Mouse (Mus musculus) T-cell, adult 2 months (primary cell): ENCODE results near the gene Pmvk.
"Not testable (repeated sequence)": the region's sequence is repeated elsewhere in the genome, so short reads cannot be mapped to it uniquely, and the experiment has no call there.

Source experiments
- DNase-seq: peaks from one replicate; pipeline ENCODE4 v3.0.0; 2022; ENCODE audit warnings: low spot score

Gene Pmvk

DNA sequence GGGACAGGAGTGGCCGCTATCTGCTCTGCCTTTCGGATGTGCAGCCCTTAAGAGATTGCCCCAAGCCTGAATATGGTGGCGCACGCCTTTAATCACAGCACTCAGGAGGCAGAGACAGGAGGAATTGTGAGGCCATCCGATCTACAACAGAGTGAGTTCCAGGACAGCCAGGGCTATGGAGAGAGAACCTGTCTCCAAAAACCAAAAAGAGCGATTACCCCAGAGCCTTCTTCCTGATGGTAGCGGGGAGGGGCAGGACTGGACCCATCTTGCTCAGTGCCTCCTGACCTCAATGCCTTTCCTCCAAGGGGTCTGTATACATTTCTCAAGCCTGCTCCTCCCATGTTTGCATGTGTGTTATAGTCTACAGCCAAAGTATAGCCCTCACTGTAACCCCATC is 25.3 kb upstream of the Pmvk start:
- DNase-seq, result not testable (repeated sequence)

DNA sequence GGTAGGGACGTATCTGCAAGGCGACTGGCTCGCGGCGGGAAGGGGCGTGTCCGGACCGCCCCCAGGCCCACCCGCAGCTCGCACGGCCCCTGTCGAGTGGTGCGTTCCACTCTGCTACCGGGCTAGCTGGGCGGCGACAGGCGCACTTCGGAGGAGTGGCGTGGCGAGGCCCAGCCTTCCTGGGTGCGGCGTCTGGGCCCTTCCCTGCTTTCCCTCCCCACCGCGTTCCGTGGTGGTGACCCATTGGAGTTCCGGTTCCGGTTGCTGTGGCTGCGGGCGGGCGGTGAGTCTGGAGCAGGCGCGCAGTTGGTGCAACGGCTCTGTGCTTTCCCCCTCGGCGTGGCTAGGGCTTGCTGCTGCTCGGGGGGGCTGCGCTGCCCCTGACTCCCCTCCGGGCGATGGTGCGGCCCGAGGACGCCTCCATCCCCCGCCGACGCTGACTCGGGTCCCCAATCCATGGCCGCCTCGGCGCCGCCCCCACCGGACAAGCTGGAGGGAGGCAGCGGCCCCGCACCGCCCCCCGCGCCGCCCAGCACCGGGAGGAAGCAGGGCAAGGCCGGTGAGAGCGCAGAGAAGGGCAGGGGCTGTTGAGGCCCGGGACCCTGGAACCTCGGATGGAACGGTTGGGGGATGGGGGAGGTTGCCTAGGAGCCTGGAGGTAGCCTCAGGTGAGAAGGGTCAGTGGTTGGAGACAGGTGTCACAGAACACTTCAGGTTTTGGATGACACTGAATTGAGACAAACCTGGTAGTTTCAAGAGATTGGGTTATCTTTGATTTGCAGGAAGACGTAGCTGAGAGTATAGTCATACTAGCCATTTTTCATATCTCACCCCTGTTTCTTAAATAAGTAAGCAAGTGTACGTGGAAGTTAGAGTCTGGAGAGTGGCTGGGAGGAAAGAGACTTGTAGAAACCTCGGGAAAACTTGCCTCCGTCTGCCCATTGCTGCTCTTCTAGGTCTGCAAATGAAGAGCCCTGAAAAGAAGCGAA is 23.9 kb upstream of the Pmvk start, which contains the start of gene Pygo2:
TSS of gene Pygo2 (plus strand) at position 44 of the 989 bp plus-strand sequence.
- peak; percentile 94 for DNase-seq

GRCm38 (mm10) chr3:89432606-89433005 is 21.7 kb upstream of the Pmvk start:
- DNase-seq, result no peak

DNA sequence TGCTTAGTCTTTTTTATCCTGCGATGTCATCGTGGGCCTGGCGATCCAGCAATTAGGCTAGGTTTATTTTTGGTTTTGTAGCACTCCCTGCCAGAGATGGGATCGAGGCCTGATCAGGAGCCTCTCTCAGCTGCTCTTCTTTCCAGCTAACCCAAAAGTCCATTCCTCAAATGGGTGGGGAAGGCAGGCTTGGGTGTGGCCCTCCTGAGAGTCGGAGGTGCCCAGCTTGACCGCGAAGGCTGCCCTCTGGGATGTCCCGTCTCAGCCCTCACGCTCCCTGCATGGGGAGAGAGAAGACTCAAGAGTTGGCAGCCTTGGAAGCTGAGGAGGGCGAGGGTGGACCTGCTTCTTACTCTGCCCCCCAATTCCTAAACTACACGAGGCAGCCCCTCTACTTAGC is 19.8 kb upstream of the Pmvk start:
- no peak for DNase-seq

DNA sequence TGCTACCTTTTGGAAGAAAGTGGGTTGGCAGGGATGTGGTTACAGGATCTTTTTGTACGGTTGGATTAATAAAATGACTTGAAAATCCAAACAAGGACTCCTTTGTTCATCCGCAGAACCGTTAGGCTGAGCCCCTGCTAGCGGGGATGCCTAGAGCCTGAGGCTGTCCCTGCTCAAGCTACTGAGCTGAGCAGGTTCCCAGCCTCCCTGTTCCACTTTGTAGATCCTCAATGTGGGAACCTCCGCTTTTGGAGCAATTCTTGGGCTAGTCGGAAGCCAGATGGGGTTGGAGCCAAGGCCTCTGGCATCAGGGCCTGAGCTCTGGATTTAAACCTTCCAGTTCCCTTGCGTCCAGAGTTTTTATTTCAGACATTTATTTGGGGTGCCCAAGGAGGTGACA is 19.3 kb upstream of the Pmvk start:
- no peak for DNase-seq

- peak; percentile 57 for DNase-seq
These were observed 17.9 kb upstream of the Pmvk start, which contains the start of gene Pbxip1 for GRCm38 (mm10) chr3:89436176-89437113. TSS of gene Pbxip1 (plus strand) at chr3:89436706.

DNA sequence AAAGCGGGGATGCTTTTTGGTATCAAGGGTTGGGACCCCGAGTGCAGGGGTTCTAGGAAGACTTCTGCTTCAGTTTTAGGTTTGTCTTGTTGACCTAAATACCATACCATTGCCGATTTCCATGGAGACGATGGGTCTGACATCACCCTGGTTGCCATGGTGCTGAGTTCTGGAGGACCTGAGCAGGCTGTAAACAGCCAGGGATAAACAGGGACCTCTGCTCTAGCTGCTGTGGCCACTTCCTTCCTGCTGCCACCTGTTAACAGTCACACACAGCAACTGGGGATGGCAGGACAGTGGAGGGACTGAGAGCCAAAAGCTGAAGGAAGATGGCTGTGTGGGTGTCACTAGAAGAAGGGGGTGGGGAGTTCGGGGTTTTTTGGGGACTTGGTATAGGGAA is 17.1 kb upstream of the Pmvk start:
- peak; percentile 76 for DNase-seq

DNA sequence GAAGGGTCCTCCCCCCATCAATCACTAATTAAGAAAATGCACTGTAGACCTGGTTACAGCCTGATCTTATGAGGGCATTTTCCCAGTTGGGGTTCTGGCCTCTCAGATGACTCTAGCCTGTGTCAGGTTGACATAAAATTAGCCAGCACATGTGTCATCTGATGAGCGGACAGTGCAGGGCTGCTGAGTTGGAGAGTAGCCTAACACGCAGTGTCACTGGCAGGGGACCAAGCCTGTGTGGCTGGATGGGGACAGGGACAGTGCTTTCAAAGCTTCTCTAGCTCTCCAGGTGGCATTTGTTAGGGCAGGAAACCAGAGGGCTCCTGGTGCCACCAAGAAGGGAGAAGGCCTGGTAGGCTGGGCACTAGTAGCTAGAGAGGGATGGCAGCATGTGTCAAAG is 13.7 kb upstream of the Pmvk start:
- no peak for DNase-seq

DNA sequence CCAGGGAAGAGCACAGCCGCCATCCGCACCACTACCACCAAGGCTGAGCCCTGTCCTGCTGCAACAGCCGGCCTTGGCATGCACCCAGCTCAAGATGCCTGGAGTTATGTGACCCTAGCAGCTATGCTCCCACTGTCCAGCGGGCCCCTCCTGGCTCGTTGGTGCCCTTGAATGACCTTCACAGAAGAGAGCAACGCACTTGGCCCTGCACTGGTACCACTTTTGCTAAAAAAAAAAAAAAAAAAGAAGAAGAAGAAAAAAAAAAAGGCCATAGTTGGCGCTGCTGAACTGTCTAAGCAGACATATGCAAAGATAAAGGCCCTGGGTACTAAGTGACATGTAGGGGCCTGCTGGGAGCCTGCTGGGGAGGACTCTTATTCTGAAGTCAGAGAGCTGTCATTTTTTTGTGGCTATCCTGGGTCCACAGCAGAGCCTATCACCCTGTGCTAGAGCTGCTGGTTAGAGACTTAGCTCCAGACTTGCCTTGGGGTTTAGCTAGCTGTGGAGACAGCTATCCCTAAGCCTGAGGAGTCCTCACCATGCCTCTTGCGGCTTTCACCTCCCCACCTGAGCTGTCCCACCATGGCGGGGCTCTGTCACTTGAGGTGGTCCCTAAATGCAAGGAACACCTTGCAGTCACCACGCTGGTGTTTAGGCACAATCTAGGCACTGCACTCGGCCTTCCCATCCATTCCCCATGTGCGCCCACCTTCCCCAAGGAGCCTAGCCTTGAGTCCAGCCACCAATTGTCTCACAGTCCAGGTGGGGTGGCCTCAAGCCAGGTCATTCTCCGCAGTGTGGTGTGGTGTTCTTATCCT is 5.4 kb upstream of the Pmvk start:
- peak; percentile 33 for DNase-seq

DNA sequence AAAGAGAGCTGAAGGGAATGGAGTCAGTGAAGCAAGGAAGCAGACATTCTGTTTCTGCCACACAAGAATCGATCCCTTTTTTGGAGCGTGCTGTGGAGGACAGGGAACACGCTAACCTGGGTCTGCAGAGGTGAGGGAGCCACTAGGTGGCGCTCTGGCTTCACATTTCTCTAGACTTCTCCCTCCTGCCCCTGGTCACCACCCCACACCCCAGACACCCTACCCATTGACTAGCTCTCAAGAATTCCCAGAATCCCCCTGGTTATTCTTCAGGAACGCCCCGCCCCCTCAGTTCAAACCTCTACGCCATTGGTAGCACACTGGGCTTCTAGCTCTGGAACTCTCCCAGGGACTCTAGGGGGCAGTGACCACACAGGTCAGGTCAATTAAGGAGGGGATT is 4.8 kb upstream of the Pmvk start:
- peak; percentile 63 for DNase-seq

- no peak for DNase-seq
These were observed 2.4 kb upstream of the Pmvk start for GRCm38 (mm10) chr3:89451916-89452315.

DNA sequence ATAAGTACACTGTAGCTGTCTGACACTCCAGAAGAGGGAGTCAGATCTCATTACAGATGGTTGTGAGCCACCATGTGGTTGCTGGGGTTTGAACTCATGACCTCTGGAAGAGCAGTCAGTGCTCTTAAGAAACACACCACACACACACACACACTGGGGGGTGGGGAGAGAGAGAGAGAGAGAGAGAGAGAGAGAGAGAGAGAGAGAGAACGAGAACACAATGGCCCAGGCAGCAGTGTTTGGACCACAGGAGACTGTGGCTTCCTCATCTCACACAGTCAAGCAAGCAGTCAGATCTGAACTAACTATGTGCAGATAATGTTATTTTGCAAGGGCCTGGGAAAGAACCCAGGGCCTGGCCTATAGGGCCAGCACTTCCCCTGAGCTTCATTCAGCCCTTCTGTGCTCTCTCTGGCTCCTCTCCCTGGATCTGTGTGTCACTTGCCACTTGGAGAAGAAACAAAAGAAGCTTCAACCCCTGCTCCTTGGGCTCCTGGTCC is 1.5 kb downstream of the Pmvk start:
- no peak for DNase-seq

DNA sequence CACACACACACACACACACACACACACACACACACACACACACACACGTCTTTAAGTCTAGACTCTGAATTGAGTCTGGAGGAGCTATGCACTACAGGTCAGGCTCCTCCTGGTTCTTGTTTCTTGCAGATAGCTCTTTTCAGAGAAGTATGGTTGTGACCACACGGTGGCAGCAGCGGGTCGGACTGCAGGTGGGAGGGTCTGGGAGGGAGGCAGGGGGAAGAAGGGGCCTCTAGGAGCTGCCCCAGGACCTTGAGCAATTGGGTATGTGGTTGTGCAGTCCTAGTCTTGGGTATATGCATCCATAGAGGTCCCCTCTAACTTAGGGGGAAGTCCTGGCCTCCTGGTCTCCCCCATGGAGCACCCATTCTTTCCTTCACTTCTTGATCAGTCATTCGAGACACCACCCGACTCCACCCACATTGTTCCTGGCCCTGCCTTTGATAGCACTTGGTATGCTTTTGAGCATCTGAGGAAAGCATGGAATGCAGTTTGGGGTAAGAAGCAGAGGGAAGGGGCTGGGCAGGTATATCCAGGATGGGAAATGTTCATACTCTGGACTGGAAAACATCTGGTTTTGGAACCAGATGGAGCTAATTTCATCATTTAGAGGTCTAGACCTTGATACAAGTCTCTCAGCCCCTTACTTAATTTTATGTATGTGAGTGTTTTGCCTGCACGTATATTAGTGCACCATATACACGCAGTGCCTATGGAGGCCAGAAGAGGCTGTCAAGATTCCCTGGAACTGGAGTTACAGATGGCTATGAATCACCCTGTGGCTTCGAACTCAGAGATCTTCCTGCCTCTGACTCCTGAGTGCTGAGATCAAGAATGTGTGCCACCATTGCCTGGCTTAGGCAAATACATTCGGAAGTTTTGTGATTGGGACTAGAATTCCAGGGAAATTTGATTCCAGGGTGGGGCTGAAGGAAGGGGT is 2.7 kb downstream of the Pmvk start:
- DNase-seq, result peak; percentile 73

GRCm38 (mm10) chr3:89458372-89458964 is 4.1 kb downstream of the Pmvk start:
- no peak for DNase-seq

DNA sequence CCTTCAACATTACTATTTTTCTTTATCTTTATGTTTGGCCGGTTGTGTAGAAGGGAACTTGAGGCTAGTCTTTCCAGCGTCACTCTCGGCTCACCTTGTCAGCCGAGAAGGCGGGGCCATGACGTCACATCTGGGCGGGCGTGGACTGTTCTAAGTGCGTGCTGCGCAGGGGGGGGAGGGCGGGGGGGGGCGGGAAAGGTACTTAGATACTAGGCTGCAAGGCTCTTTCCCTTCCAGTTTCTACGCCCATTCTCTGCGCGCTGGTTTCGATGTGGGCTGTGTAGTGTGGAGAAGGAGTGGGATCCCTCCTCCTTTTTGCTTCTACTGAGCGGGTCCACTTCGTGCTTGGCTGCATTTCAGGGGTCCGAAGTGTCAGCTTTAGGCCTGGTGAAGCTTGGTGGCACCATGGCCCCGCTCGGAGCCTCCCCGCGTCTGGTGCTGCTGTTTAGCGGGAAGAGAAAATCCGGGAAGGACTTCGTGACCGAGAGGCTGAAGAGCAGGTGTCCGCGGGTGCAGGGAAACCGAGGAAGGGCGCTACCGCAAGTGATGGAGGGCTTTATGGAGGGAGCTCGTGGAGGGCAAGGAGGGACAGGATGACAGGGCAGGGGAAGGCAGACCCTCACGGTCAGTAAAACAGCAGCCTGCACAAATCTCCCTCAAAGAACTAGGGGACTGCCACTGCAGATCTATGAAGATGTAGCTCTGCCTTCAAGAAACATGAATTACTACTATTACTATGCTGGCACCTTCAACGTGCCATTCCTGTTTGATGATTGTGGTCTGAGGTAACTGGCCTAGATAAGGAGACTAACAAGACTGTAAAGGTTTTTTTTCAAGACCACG is 4.8 kb downstream of the Pmvk start:
- peak; percentile 93 for DNase-seq

DNA sequence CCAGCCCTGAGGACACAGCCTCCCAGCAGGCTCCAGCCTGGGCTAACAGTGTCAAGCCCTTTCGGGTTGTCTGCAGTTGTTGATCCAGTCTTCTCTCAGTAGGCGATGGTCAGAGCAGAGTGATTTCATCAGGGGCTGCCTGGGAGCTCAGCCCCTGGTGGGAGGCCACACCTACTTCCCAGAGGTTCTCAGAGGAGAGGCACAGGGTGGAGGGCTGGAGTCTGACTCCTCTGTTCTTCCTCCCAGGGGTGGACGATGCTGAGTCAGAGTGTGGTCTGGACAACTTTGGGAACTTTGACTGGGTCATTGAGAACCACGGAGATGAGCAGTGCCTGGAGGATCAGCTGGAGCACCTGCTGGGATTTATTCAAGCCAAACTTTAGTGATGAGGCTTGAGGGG is 13.9 kb downstream of the Pmvk start:
- DNase-seq, result no peak

DNA sequence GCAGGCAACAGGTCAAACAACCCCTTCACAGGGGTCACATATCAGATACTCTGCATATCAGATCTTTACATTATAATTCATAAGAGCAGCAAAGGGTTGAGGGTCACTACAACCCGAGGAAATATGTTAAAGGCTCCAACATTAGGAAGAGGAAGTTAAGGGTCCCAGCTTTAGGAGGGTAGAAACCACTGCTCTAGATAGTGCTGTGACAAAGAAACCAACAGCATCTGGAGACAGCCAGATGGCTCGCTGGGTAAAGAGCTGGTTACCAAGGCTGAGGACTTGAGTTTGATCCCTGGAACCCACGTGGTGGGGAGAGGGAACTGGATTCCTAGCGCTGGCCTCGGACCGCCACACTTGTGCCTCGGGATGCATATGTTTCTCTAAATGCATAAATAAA is 17.9 kb downstream of the Pmvk start:
- no peak for DNase-seq

GRCm38 (mm10) chr3:89473838-89474237 is 19.5 kb downstream of the Pmvk start:
- DNase-seq, result no peak

DNA sequence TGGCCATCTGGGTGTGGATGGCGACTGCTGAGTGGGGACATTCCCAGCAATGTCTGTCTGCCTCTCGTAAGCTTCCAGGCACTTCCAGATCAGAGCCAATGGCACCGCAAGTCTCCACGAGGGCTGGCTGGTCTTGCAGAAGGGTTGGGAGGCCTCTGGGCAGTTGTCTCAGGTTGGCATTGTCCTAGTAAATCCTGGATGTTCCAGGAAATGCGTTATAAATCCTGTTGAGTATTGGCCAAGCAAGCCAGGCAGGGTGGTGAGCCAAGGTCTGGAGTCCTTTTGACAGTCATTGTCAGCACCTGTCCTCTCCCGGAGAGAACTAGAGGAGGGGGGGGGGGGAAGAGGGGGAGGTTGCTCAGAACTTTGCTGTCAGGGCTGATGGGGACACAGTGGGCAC is 24.7 kb downstream of the Pmvk start:
- no peak for DNase-seq
